Mouse (Mus musculus): ENCODE measurements around the gene Vps4a. TPM values are rescaled to one million over a fixed set of nuclear protein-coding genes. Genes with fewer than 3 reads are reported as not detected.
"Not testable (repeated sequence)": the region's sequence is repeated elsewhere in the genome, so short reads cannot be mapped to it uniquely, and the experiment has no call there.

Vps4a gene
- polyA plus RNA-seq (2015; fragmentation: Nextera tagmentation; extraction: Ambion mirVana): 41.0 and 41.4 TPM in 2 replicates

- peak within 1 kb of the TSS; percentile 90 for H3K4me2 ChIP-seq (replicated peaks; ENCODE audit: low read depth)
- TF ChIP-seq CTCF (IDR thresholded peaks at IDR 0.05; ENCODE audit: low read depth): peak; percentile 92
- no peak for TF ChIP-seq EP300 (optimal IDR thresholded peaks at IDR 0.05)
These were observed at the start of gene Vps4a for GRCm38 (mm10) chr8:107030650-107031576. Gene Vps4a (plus strand): TSS chr8:107031222.

GRCm38 (mm10) chr8:106985404-106985821 lies 45.6 kb upstream of the Vps4a start:
- TF ChIP-seq EP300 (optimal IDR thresholded peaks at IDR 0.05) (no peak), CTCF (IDR thresholded peaks at IDR 0.05; ENCODE audit: low read depth) (no peak)
- H3K4me1 ChIP-seq (replicated peaks; ENCODE audit: control insufficient read depth, insufficient read depth): no peaks in the 10 kb centered on the region
- no peaks in the 10 kb centered on the region for H3K9me3 ChIP-seq (ENCODE audit: control insufficient read depth, low read length)
- no peak overlapping the region for H3K27ac ChIP-seq (replicated peaks)
- H3K4me3 ChIP-seq (ENCODE audit: low read depth, low read length): no peak overlapping the region
- ATAC-seq (ENCODE audit: low FRiP score, low TSS enrichment): no peak
- WGBS: 58% methylated on average over 9 of the region's 9 CpGs
- H3K4me2 ChIP-seq (replicated peaks; ENCODE audit: low read depth): no peak overlapping the region
- 0 out of 2 replicates have a peak, but pooled peaks cover 5% of the 10 kb centered on the region for H3K36me3 ChIP-seq (ENCODE audit: control insufficient read depth, insufficient read depth, low read length)
- H3K9ac ChIP-seq (ENCODE audit: low read length): no peak overlapping the region
- no peaks in the 10 kb centered on the region for H3K27me3 ChIP-seq (ENCODE audit: control insufficient read depth, insufficient read depth, low read length)
- no peak for DNase-seq (ENCODE audit: low spot score)

More at GRCm38 (mm10) chr8:107030650-107031576, at the start of gene Vps4a:
- peak; percentile 99 for DNase-seq (ENCODE audit: low spot score)
- ATAC-seq (ENCODE audit: low FRiP score, low TSS enrichment): peak; percentile 95
- Histone ChIP-seq H3K36me3 (ENCODE audit: control insufficient read depth, insufficient read depth, low read length) (no peaks in the 10 kb centered on the region), H3K4me1 (replicated peaks; ENCODE audit: control insufficient read depth, insufficient read depth) (0 out of 2 replicates have a peak, but pooled peaks cover 2% of the 10 kb centered on the region), H3K27me3 (ENCODE audit: control insufficient read depth, insufficient read depth, low read length) (no peaks in the 10 kb centered on the region), H3K9me3 (ENCODE audit: control insufficient read depth, low read length) (no peaks in the 10 kb centered on the region), H3K4me3 (ENCODE audit: low read depth, low read length) (peak within 1 kb of the TSS; percentile 94), H3K27ac (replicated peaks) (peak within 1 kb of the TSS; percentile 86), H3K9ac (ENCODE audit: low read length) (peak within 1 kb of the TSS; percentile 95)
- 4% methylated on average over 60 of the region's 66 CpGs for WGBS

GRCm38 (mm10) chr8:106985951-106986350 lies 45.1 kb upstream of the Vps4a start:
- ATAC-seq (ENCODE audit: low FRiP score, low TSS enrichment) (no peak), DNase-seq (ENCODE audit: low spot score) (no peak)
- TF ChIP-seq EP300 (optimal IDR thresholded peaks at IDR 0.05) (no peak), CTCF (IDR thresholded peaks at IDR 0.05; ENCODE audit: low read depth) (no peak)
- no peak overlapping the region for H3K9ac ChIP-seq (ENCODE audit: low read length)
- no peaks in the 10 kb centered on the region for H3K4me1 ChIP-seq (replicated peaks; ENCODE audit: control insufficient read depth, insufficient read depth)
- H3K27me3 ChIP-seq (ENCODE audit: control insufficient read depth, insufficient read depth, low read length): no peaks in the 10 kb centered on the region
- no peak overlapping the region for H3K4me2 ChIP-seq (replicated peaks; ENCODE audit: low read depth)
- H3K9me3 ChIP-seq (ENCODE audit: control insufficient read depth, low read length): no peaks in the 10 kb centered on the region
- H3K36me3 ChIP-seq (ENCODE audit: control insufficient read depth, insufficient read depth, low read length): 0 out of 2 replicates have a peak, but pooled peaks cover 5% of the 10 kb centered on the region
- H3K27ac ChIP-seq (replicated peaks): no peak overlapping the region
- no peak overlapping the region for H3K4me3 ChIP-seq (ENCODE audit: low read depth, low read length)

- peak; percentile 42; the same call in 1 of the 2 replicates for ATAC-seq (ENCODE audit: low FRiP score, low TSS enrichment)
- Histone ChIP-seq H3K9me3 (ENCODE audit: control insufficient read depth, low read length) (no peaks in the 10 kb centered on the region), H3K4me1 (replicated peaks; ENCODE audit: control insufficient read depth, insufficient read depth) (no peaks in the 10 kb centered on the region), H3K4me3 (ENCODE audit: low read depth, low read length) (no peak overlapping the region), H3K27me3 (ENCODE audit: control insufficient read depth, insufficient read depth, low read length) (no peaks in the 10 kb centered on the region), H3K4me2 (replicated peaks; ENCODE audit: low read depth) (no peak overlapping the region), H3K9ac (ENCODE audit: low read length) (no peak overlapping the region), H3K36me3 (ENCODE audit: control insufficient read depth, insufficient read depth, low read length) (peaks cover 6% of the 10 kb centered on the region; the same call in 1 of the 2 replicates), H3K27ac (replicated peaks) (no peak overlapping the region)
- TF ChIP-seq EP300 (optimal IDR thresholded peaks at IDR 0.05) (no peak), CTCF (IDR thresholded peaks at IDR 0.05; ENCODE audit: low read depth) (no peak)
- DNase-seq (ENCODE audit: low spot score): no peak
These were observed 43.5 kb upstream of the Vps4a start for GRCm38 (mm10) chr8:106987557-106987956.

GRCm38 (mm10) chr8:106991393-106991792 lies 39.6 kb upstream of the Vps4a start:
- H3K36me3 ChIP-seq (ENCODE audit: control insufficient read depth, insufficient read depth, low read length): peaks cover 5% of the 10 kb centered on the region; the same call in 1 of the 2 replicates
- no peaks in the 10 kb centered on the region for H3K4me1 ChIP-seq (replicated peaks; ENCODE audit: control insufficient read depth, insufficient read depth)
- no peak overlapping the region for H3K4me2 ChIP-seq (replicated peaks; ENCODE audit: low read depth)
- no peak overlapping the region for H3K4me3 ChIP-seq (ENCODE audit: low read depth, low read length)
- TF ChIP-seq CTCF (IDR thresholded peaks at IDR 0.05; ENCODE audit: low read depth) (no peak), EP300 (optimal IDR thresholded peaks at IDR 0.05) (no peak)
- H3K9me3 ChIP-seq (ENCODE audit: control insufficient read depth, low read length): no peaks in the 10 kb centered on the region
- DNase-seq (ENCODE audit: low spot score) (no peak), ATAC-seq (ENCODE audit: low FRiP score, low TSS enrichment) (no peak)
- H3K27ac ChIP-seq (replicated peaks): no peak overlapping the region
- no peaks in the 10 kb centered on the region for H3K27me3 ChIP-seq (ENCODE audit: control insufficient read depth, insufficient read depth, low read length)
- H3K9ac ChIP-seq (ENCODE audit: low read length): no peak overlapping the region
- WGBS: 91% methylated on average over 7 of the region's 7 CpGs

- not testable (repeated sequence) for H3K36me3 ChIP-seq (ENCODE audit: control insufficient read depth, insufficient read depth, low read length); ATAC-seq (ENCODE audit: low FRiP score, low TSS enrichment); H3K4me3 ChIP-seq (ENCODE audit: low read depth, low read length); H3K4me1 ChIP-seq (replicated peaks; ENCODE audit: control insufficient read depth, insufficient read depth); H3K4me2 ChIP-seq (replicated peaks; ENCODE audit: low read depth); H3K9me3 ChIP-seq (ENCODE audit: control insufficient read depth, low read length); DNase-seq (ENCODE audit: low spot score); H3K27me3 ChIP-seq (ENCODE audit: control insufficient read depth, insufficient read depth, low read length); H3K27ac ChIP-seq (replicated peaks); H3K9ac ChIP-seq (ENCODE audit: low read length)
- TF ChIP-seq CTCF (IDR thresholded peaks at IDR 0.05; ENCODE audit: low read depth): peak; percentile 47
- 87% methylated on average over 4 of the region's 4 CpGs for WGBS
These were observed 34.7 kb upstream of the Vps4a start for GRCm38 (mm10) chr8:106996339-106996738.
